Mouse (Mus musculus) midbrain, embryonic 14.5 days (tissue): ENCODE measurements around the gene Fut2. TPM values are rescaled to one million over a fixed set of nuclear protein-coding genes. Genes with fewer than 3 reads are reported as not detected.
"Not testable (repeated sequence)": the region's sequence is repeated elsewhere in the genome, so short reads cannot be mapped to it uniquely, and the experiment has no call there.

Experiments
- ATAC-seq: fragments of 200-750 bp; cut with Nextera tagmentation; 2 replicates; pipeline ENCODE4 v1.8.0; 2017; ENCODE audit warnings: moderate number of reproducible peaks, moderate library complexity; ENCODE audit not compliant: low FRiP score, low TSS enrichment
- DNase-seq: peaks from one replicate; pipeline ENCODE4 v3.0.0-alpha.2; 2015
- H3K27ac ChIP-seq: fragments of 300-500 bp; sonication (generic); replicated peaks from 2 replicates; pipeline ENCODE4 v1.5.1; 2014; ENCODE audit warnings: mild to moderate bottlenecking, low read depth, low read length, moderate library complexity
- H3K27me3 ChIP-seq: fragments of 300-500 bp; sonication (generic); 2 replicates; pipeline ENCODE4 v1.6.1; 2014; ENCODE audit warnings: low read length, control low read depth, mixed read lengths; ENCODE audit not compliant: control insufficient read depth, insufficient read depth
- H3K36me3 ChIP-seq: fragments of 300-500 bp; sonication (generic); 2 replicates; pipeline ENCODE4 v1.6.1; 2014; ENCODE audit warnings: low read length, control low read depth; ENCODE audit not compliant: control insufficient read depth, insufficient read depth
- H3K4me1 ChIP-seq: fragments of 300-500 bp; sonication (generic); 2 replicates; pipeline ENCODE4 v1.6.1; 2014; ENCODE audit warnings: mild to moderate bottlenecking, antibody characterized with exemption, low read length, control low read depth; ENCODE audit not compliant: control insufficient read depth, insufficient read depth
- H3K4me2 ChIP-seq: fragments of 300-500 bp; sonication (generic); 2 replicates; pipeline ENCODE4 v1.6.1; 2014; ENCODE audit warnings: mild to moderate bottlenecking, low read length, moderate library complexity
- H3K4me3 ChIP-seq: fragments of 300-500 bp; sonication (generic); replicated peaks from 2 replicates; pipeline ENCODE4 v1.5.1; 2014; ENCODE audit warnings: low read depth, low read length
- H3K9ac ChIP-seq: fragments of 300-500 bp; sonication (generic); replicated peaks from 2 replicates; pipeline ENCODE4 v1.6.1; 2014; ENCODE audit warnings: mild to moderate bottlenecking, low read length, moderate library complexity
- H3K9me3 ChIP-seq: fragments of 300-500 bp; sonication (generic); 2 replicates; pipeline ENCODE4 v1.6.1; 2016; ENCODE audit warnings: low read length, control low read depth, mixed read lengths; ENCODE audit not compliant: control insufficient read depth
- WGBS: fragments of 180-500 bp; shearing (Covaris S2); extraction: QIAGEN DNeasy Blood & Tissue Kit; methylation state at CpG from one replicate; pipeline ENCODE4 v1.1.7; 2014; 5-methylcytosine and 5-hydroxymethylcytosine counted together
- polyA plus RNA-seq: library from polyadenylated mRNA; unstranded; fragments of >200 nt; fragmentation: Nextera tagmentation; extraction: Ambion mirVana; gene quantifications from 2 replicates; pipeline ENCODE4 v1.2.1, GENCODE M21; 2014

Fut2 gene
- polyA plus RNA-seq, 1 experiment from 2014 or later: 0.12 TPM

- not testable (repeated sequence) for H3K4me2 ChIP-seq, H3K9me3 ChIP-seq, DNase-seq, ATAC-seq, H3K27ac ChIP-seq, H3K4me1 ChIP-seq, H3K36me3 ChIP-seq, H3K4me3 ChIP-seq, H3K27me3 ChIP-seq, H3K9ac ChIP-seq
- WGBS: 93% methylated on average over 6 of the region's 6 CpGs
These were observed 4.5 kb downstream of the Fut2 start for GRCm38 (mm10) chr7:45661702-45662101.

GRCm38 (mm10) chr7:45660746-45661478 is 5.3 kb downstream of the Fut2 start:
- Histone ChIP-seq H3K4me2 (no peak overlapping the region), H3K4me3 (no peak overlapping the region), H3K9me3 (no peaks in the 10 kb centered on the region), H3K4me1 (no peaks in the 10 kb centered on the region), H3K9ac (no peak overlapping the region), H3K36me3 (no peaks in the 10 kb centered on the region), H3K27ac (no peak overlapping the region), H3K27me3 (no peaks in the 10 kb centered on the region)
- ATAC-seq (no peak), DNase-seq (no peak)
- WGBS: 83% methylated on average over 11 of the region's 11 CpGs

GRCm38 (mm10) chr7:45654424-45655047 is 11.7 kb downstream of the Fut2 start:
- peak; percentile 50 for DNase-seq
- Histone ChIP-seq H3K4me3 (no peak overlapping the region), H3K9ac (no peak overlapping the region; the same call in 1 of the 2 replicates), H3K9me3 (no peaks in the 10 kb centered on the region), H3K27me3 (no peaks in the 10 kb centered on the region), H3K4me1 (no peaks in the 10 kb centered on the region), H3K4me2 (peak overlapping the region; percentile 32), H3K27ac (no peak overlapping the region), H3K36me3 (no peaks in the 10 kb centered on the region)
- 29% methylated on average over 17 of the region's 17 CpGs for WGBS
- ATAC-seq: no peak

GRCm38 (mm10) chr7:45650484-45650883 is 15.7 kb downstream of the Fut2 start:
- not testable (repeated sequence) for ATAC-seq, H3K27me3 ChIP-seq, DNase-seq, H3K9me3 ChIP-seq, H3K4me2 ChIP-seq, H3K36me3 ChIP-seq, H3K4me3 ChIP-seq, H3K9ac ChIP-seq, H3K27ac ChIP-seq, H3K4me1 ChIP-seq
- WGBS: 95% methylated on average over 19 of the region's 20 CpGs

GRCm38 (mm10) chr7:45649351-45649750 is 16.8 kb downstream of the Fut2 start:
- WGBS: 86% methylated on average over 8 of the region's 8 CpGs

GRCm38 (mm10) chr7:45646671-45647070 is 19.5 kb downstream of the Fut2 start:
- Histone ChIP-seq H3K4me2 (no peak overlapping the region), H3K4me3 (no peak overlapping the region), H3K9ac (no peak overlapping the region), H3K36me3 (no peaks in the 10 kb centered on the region), H3K27me3 (no peaks in the 10 kb centered on the region), H3K9me3 (no peaks in the 10 kb centered on the region), H3K4me1 (peaks cover 25% of the 10 kb centered on the region), H3K27ac (no peak overlapping the region)
- 72% methylated on average over 4 of the region's 4 CpGs for WGBS
- DNase-seq (no peak), ATAC-seq (no peak)

More at GRCm38 (mm10) chr7:45649351-45649750, 16.8 kb downstream of the Fut2 start:
- no peaks in the 10 kb centered on the region for H3K27me3 ChIP-seq
- ATAC-seq (no peak), DNase-seq (no peak)
- H3K27ac ChIP-seq: no peak overlapping the region
- peaks cover 9% of the 10 kb centered on the region; the same call in 1 of the 2 replicates for H3K4me1 ChIP-seq
- no peak overlapping the region for H3K4me3 ChIP-seq
- H3K9ac ChIP-seq: no peak overlapping the region
- H3K9me3 ChIP-seq: no peaks in the 10 kb centered on the region
- H3K4me2 ChIP-seq: no peak overlapping the region
- no peaks in the 10 kb centered on the region for H3K36me3 ChIP-seq

GRCm38 (mm10) chr7:45645591-45645971 is 20.6 kb downstream of the Fut2 start:
- Histone ChIP-seq H3K36me3 (no peaks in the 10 kb centered on the region), H3K4me3 (no peak overlapping the region), H3K27me3 (no peaks in the 10 kb centered on the region), H3K4me2 (no peak overlapping the region), H3K27ac (no peak overlapping the region), H3K9me3 (no peaks in the 10 kb centered on the region), H3K9ac (no peak overlapping the region), H3K4me1 (peaks cover 25% of the 10 kb centered on the region)
- ATAC-seq (no peak), DNase-seq (no peak)
- 56% methylated on average over 7 of the region's 7 CpGs for WGBS

GRCm38 (mm10) chr7:45644872-45645590 is 21.2 kb downstream of the Fut2 start:
- no peak overlapping the region for H3K9ac ChIP-seq
- peak overlapping the region; percentile 47; the same call in 1 of the 2 replicates for H3K4me3 ChIP-seq
- no peak for ATAC-seq
- no peaks in the 10 kb centered on the region for H3K9me3 ChIP-seq
- no peak for DNase-seq
- no peaks in the 10 kb centered on the region for H3K27me3 ChIP-seq
- H3K4me1 ChIP-seq: peaks cover 25% of the 10 kb centered on the region
- no peaks in the 10 kb centered on the region for H3K36me3 ChIP-seq
- peak overlapping the region; percentile 81 for H3K27ac ChIP-seq
- peak overlapping the region; percentile 89 for H3K4me2 ChIP-seq
- 74% methylated on average over 6 of the region's 6 CpGs for WGBS
